Mouse (Mus musculus): Measurements from ENCODE around the gene Slc35g1. TPM values are rescaled to one million over a fixed set of nuclear protein-coding genes. Genes with fewer than 3 reads are reported as not detected.

Gene Slc35g1
- 5.3 and 7.7 TPM in 2 replicates for polyA plus RNA-seq (2016; fragmentation: Nextera tagmentation; extraction: Ambion mirVana)

DNA sequence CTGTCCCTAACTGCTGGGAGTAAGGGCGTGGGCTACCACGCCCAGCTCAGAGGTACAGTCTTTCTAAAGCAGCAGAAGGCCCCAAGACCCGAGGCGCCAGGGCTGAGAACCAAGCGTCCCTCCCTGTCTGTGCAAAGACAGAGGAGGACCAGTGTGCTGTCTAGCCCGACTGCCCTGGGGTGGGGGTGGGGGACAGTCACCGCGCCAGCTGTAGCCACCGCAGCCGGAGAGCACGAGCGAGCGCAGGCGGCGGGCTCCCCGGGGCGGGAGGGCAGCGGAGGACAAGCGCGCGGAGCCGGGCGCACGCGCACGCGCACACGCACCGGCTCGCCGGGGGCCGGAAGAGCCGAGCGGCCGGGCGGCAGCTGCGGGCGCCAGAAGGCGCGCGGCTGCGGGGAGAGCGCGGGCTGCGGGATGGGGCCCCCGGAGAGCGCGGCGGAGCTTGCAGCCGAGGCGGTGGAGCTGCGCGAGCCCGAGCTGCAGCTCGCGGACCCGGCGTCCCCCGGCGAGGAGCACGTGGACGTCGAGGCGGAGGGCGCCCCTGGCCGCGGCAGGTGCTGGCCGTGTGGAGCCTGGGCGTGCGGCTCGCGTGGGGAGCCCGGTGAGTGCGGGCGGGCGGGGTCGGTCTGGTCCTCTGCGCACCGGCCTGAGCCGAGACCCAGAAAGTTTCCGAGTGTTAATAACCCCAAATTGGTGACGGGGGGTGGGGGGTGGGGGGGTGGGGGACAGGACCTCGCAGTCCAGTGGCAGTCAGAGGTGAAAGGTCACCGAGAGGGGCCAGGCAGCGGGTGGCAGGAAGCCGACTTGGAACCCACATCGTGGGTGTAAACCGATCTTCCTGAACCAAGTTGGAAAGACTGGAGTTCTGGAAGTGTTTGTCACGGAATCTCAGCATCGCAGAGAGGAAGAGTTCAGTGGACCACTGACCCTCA lies at the start of gene Slc35g1:
Gene Slc35g1, plus strand, starts transcription at position 280 of the 932 bp plus-strand sequence.
- peak; percentile 81 for DNase-seq (ENCODE audit: low spot score)
- Histone ChIP-seq H3K36me3 (peaks cover 10% of the 10 kb centered on the region), H3K9me3 (no peaks in the 10 kb centered on the region), H3K27ac (peak within 1 kb of the TSS; percentile 93), H3K27me3 (ENCODE audit: insufficient read depth, poor library complexity, severe bottlenecking) (no peaks in the 10 kb centered on the region), H3K4me3 (peak within 1 kb of the TSS; percentile 84), H3K4me1 (replicated peaks) (peaks cover 21% of the 10 kb centered on the region)
- under 1% methylated on average over 90 of the region's 90 CpGs for WGBS

GRCm38 (mm10) chr19:38348271-38349012 lies 47.3 kb upstream of the Slc35g1 start:
- H3K4me3 ChIP-seq, result no peak overlapping the region
- H3K27ac ChIP-seq, result no peak overlapping the region
- WGBS, result 35% methylated on average over 13 of the region's 13 CpGs
- H3K9me3 ChIP-seq, result peaks cover 7% of the 10 kb centered on the region
- no peaks in the 10 kb centered on the region for H3K36me3 ChIP-seq
- H3K4me1 ChIP-seq (replicated peaks), result peaks cover 7% of the 10 kb centered on the region
- no peak for DNase-seq (ENCODE audit: low spot score)
- no peaks in the 10 kb centered on the region for H3K27me3 ChIP-seq (ENCODE audit: insufficient read depth, poor library complexity, severe bottlenecking)

DNA sequence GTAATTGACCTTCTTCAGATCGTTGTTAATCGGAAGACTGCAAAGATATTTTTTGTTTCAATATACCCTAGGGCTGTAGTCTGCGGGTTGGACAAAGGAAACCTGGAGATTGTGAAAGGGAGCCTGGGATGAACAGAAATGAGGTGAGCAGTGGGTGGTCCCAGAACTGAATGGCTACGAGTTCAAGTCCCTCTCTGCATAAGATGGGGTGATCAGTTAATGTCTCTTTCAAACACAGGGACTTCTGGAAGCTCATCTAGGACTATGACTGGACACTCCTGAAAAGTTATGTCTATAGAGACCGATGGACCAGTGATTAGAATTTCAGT lies 46.8 kb upstream of the Slc35g1 start:
- Histone ChIP-seq H3K27ac (no peak overlapping the region), H3K27me3 (ENCODE audit: insufficient read depth, poor library complexity, severe bottlenecking) (no peaks in the 10 kb centered on the region), H3K4me1 (replicated peaks) (peaks cover 7% of the 10 kb centered on the region), H3K36me3 (no peaks in the 10 kb centered on the region), H3K9me3 (peaks cover 7% of the 10 kb centered on the region), H3K4me3 (no peak overlapping the region)
- WGBS, result 78% methylated on average over 5 of the region's 5 CpGs
- no peak for DNase-seq (ENCODE audit: low spot score)

GRCm38 (mm10) chr19:38351202-38351601 lies 44.6 kb upstream of the Slc35g1 start:
- WGBS, result 91% methylated on average over 2 of the region's 2 CpGs
- DNase-seq (ENCODE audit: low spot score), result no peak
- Histone ChIP-seq H3K4me3 (no peak overlapping the region), H3K27ac (no peak overlapping the region), H3K9me3 (no peaks in the 10 kb centered on the region), H3K4me1 (replicated peaks) (peaks cover 7% of the 10 kb centered on the region), H3K36me3 (no peaks in the 10 kb centered on the region), H3K27me3 (ENCODE audit: insufficient read depth, poor library complexity, severe bottlenecking) (no peaks in the 10 kb centered on the region)

GRCm38 (mm10) chr19:38351728-38352127 lies 44.1 kb upstream of the Slc35g1 start:
- H3K27ac ChIP-seq, result no peak overlapping the region
- DNase-seq (ENCODE audit: low spot score), result no peak
- no peaks in the 10 kb centered on the region for H3K27me3 ChIP-seq (ENCODE audit: insufficient read depth, poor library complexity, severe bottlenecking)
- 91% methylated on average over 3 of the region's 3 CpGs for WGBS
- H3K4me3 ChIP-seq, result no peak overlapping the region
- H3K36me3 ChIP-seq, result no peaks in the 10 kb centered on the region
- peaks cover 7% of the 10 kb centered on the region for H3K4me1 ChIP-seq (replicated peaks)
- no peaks in the 10 kb centered on the region for H3K9me3 ChIP-seq

GRCm38 (mm10) chr19:38352495-38353130 lies 43.2 kb upstream of the Slc35g1 start:
- H3K27ac ChIP-seq, result no peak overlapping the region
- peak; percentile 26 for DNase-seq (ENCODE audit: low spot score)
- H3K4me3 ChIP-seq, result no peak overlapping the region
- no peaks in the 10 kb centered on the region for H3K27me3 ChIP-seq (ENCODE audit: insufficient read depth, poor library complexity, severe bottlenecking)
- 47% methylated on average over 6 of the region's 6 CpGs for WGBS
- no peaks in the 10 kb centered on the region for H3K36me3 ChIP-seq
- H3K4me1 ChIP-seq (replicated peaks), result peaks cover 7% of the 10 kb centered on the region
- H3K9me3 ChIP-seq, result no peaks in the 10 kb centered on the region

- Histone ChIP-seq H3K4me3 (no peak overlapping the region), H3K27ac (no peak overlapping the region), H3K27me3 (ENCODE audit: insufficient read depth, poor library complexity, severe bottlenecking) (no peaks in the 10 kb centered on the region), H3K4me1 (replicated peaks) (no peaks in the 10 kb centered on the region), H3K9me3 (no peaks in the 10 kb centered on the region), H3K36me3 (no peaks in the 10 kb centered on the region)
- 94% methylated on average over 1 of the region's 1 CpGs for WGBS
- DNase-seq (ENCODE audit: low spot score), result no peak
These were observed 41.5 kb upstream of the Slc35g1 start for GRCm38 (mm10) chr19:38354279-38354678.

- Histone ChIP-seq H3K27ac (no peak overlapping the region), H3K9me3 (no peaks in the 10 kb centered on the region), H3K27me3 (ENCODE audit: insufficient read depth, poor library complexity, severe bottlenecking) (no peaks in the 10 kb centered on the region), H3K4me1 (replicated peaks) (no peaks in the 10 kb centered on the region), H3K4me3 (no peak overlapping the region), H3K36me3 (no peaks in the 10 kb centered on the region)
- WGBS, result 68% methylated on average over 10 of the region's 10 CpGs
- no peak for DNase-seq (ENCODE audit: low spot score)
These were observed 40.9 kb upstream of the Slc35g1 start for GRCm38 (mm10) chr19:38354819-38355360.

GRCm38 (mm10) chr19:38356211-38356828 lies 39.5 kb upstream of the Slc35g1 start:
- Histone ChIP-seq H3K27me3 (ENCODE audit: insufficient read depth, poor library complexity, severe bottlenecking) (no peaks in the 10 kb centered on the region), H3K4me3 (no peak overlapping the region), H3K36me3 (no peaks in the 10 kb centered on the region), H3K4me1 (replicated peaks) (no peaks in the 10 kb centered on the region), H3K9me3 (no peaks in the 10 kb centered on the region), H3K27ac (no peak overlapping the region)
- WGBS, result 86% methylated on average over 8 of the region's 8 CpGs
- no peak for DNase-seq (ENCODE audit: low spot score)

DNA sequence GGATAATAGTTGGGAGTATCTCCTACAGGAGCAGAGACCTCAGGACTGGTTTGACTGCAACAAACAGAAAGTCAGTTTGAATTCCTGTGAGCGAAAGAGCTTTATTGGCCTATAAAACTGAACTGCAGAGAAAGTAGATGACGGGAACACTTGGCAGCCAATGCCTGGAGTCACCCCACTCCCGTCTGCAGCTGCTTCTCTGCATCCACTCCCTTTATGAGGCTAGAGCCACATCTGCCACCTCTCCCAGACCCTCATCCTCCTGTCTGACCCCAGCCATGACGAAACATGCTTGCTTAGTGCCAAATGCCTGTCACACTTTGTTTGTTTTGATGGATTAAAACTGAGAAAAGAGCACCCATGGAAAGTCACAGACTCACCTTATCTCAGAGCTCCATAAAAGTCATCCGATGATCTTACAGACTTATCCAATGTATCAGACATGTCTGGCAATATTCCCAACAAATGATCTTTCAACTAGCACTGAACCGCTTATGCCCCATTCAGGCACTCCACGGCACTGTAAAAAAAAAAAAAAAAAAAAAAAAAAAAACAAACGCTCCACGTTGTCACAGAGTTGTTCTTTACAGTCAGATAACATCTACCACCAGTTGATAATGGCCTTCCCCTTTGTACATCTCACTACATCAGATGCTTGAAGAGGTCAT lies 37.7 kb upstream of the Slc35g1 start:
- Histone ChIP-seq H3K27ac (no peak overlapping the region), H3K4me3 (no peak overlapping the region), H3K9me3 (no peaks in the 10 kb centered on the region), H3K27me3 (ENCODE audit: insufficient read depth, poor library complexity, severe bottlenecking) (no peaks in the 10 kb centered on the region), H3K36me3 (no peaks in the 10 kb centered on the region), H3K4me1 (replicated peaks) (no peaks in the 10 kb centered on the region)
- no peak for DNase-seq (ENCODE audit: low spot score)
- WGBS, result 86% methylated on average over 9 of the region's 9 CpGs

- DNase-seq (ENCODE audit: low spot score), result no peak
- no peaks in the 10 kb centered on the region for H3K9me3 ChIP-seq
- no peak overlapping the region for H3K4me3 ChIP-seq
- WGBS, result 95% methylated on average over 1 of the region's 1 CpGs
- no peaks in the 10 kb centered on the region for H3K27me3 ChIP-seq (ENCODE audit: insufficient read depth, poor library complexity, severe bottlenecking)
- no peak overlapping the region for H3K27ac ChIP-seq
- peaks cover 5% of the 10 kb centered on the region for H3K4me1 ChIP-seq (replicated peaks)
- H3K36me3 ChIP-seq, result no peaks in the 10 kb centered on the region
These were observed 36.5 kb upstream of the Slc35g1 start for GRCm38 (mm10) chr19:38359287-38359686.

GRCm38 (mm10) chr19:38361850-38362249 lies 33.9 kb upstream of the Slc35g1 start:
- Histone ChIP-seq H3K36me3 (no peaks in the 10 kb centered on the region), H3K9me3 (no peaks in the 10 kb centered on the region), H3K4me3 (no peak overlapping the region), H3K4me1 (replicated peaks) (peaks cover 8% of the 10 kb centered on the region), H3K27ac (no peak overlapping the region), H3K27me3 (ENCODE audit: insufficient read depth, poor library complexity, severe bottlenecking) (no peaks in the 10 kb centered on the region)
- WGBS, result 82% methylated on average over 2 of the region's 2 CpGs
- no peak for DNase-seq (ENCODE audit: low spot score)

Data from hindbrain, embryonic 10.5 days (tissue).